18 mouse cellular contexts compared by ENCODE assay signal in genomic region chr6:8792385-8792784, GRCm38 (mm10). TPM values are rescaled to one million over a fixed set of nuclear protein-coding genes. Genes with fewer than 3 reads are reported as not detected.
DNase-seq lines count a peak whose midpoint lies in the region; ATAC-seq lines count a peak whose summit lies in the region.
"Had no signal": no experiment of that assay in that cellular context is flagged by ENCODE, and none has a peak within 500 bp of the region (broad histone marks: within the 10 kb centered on the region; RNA-seq: fewer than 3 reads in every experiment).

No protein-coding gene starts in this region.

- peak; percentile 36 for DNase-seq in ES-CJ7 (ENCODE audit: low read depth, low spot score)
- peak; percentile 59 for DNase-seq in R1 (ENCODE audit: low read depth, low spot score)
- DNase-seq in frontal cortex, adult 2 months (ENCODE audit: extremely low spot score in 1 of 2, low spot score in 1 of 2), result no peak
- DNase-seq in gastrocnemius, postnatal 25 days, result no peak
- DNase-seq in lung, postnatal 25 days (ENCODE audit: low spot score), result no peak
- DNase-seq: adrenal gland, adult 8-10 months; adrenal gland, postnatal 14 days; adrenal gland, postnatal 36 days; B cell, adult 2 months; cerebellum, adult 11-12 months; cerebellum, adult 2 months; cerebellum, adult 9-10 months; cerebellum, postnatal 10 days; cerebellum, postnatal 25 days had no signal

- 0 out of 2 replicates have a peak, but pooled peaks have one; percentile 35 for ATAC-seq in granulocyte monocyte progenitor cell, adult 5-6 weeks (replicated peaks; ENCODE audit: poor library complexity, severe bottlenecking)
- ATAC-seq: activated CD4-positive, CD25-positive, alpha-beta regulatory T cell, adult 4 months; CD4-positive, CD25-positive, alpha-beta regulatory T cell, adult 4 months; Patski had no signal

RNA-seq across cellular contexts. Expression of gene Ica1, which starts 14.1 kb away (rescaled TPM):
- total RNA-seq in granulocyte monocyte progenitor cell, adult 5-6 weeks (2014; fragmentation: Nextera tagmentation), result 21.6 and 36.8 TPM in 2 replicates
- 24.4 and 33.1 TPM in 2 replicates for total RNA-seq in granulocyte monocyte progenitor cell, adult 5-6 weeks (2017)
- 37.3 and 40.2 TPM in 2 replicates for polyA plus RNA-seq in frontal cortex, adult 2 months (2012; rRNA removed)
- 1 to 10 TPM in 1 of 2 experiments, under 1 TPM in 1; 0.70 to 1.6 TPM for total RNA-seq in gastrocnemius, postnatal 25 days (2021)

Comparison
In these comparisons a context has a peak if more than half of its experiments do, and no peak if none do; other contexts are left out.
1. DNase-seq: peak in ES-CJ7 (single experiment) and R1 (single experiment); none in frontal cortex, adult 2 months (0 of 2), gastrocnemius, postnatal 25 days (single experiment) and lung, postnatal 25 days (single experiment).
2. RNA of gene Ica1, which starts 14.1 kb away (total RNA-seq): 21.6 to 36.8 TPM in granulocyte monocyte progenitor cell, adult 5-6 weeks; 0.70 to 1.6 TPM in gastrocnemius, postnatal 25 days; every median in the first group is over 4 times any median in the second.